Mouse (Mus musculus): Measurements from ENCODE around the gene Ube2f. TPM values are rescaled to one million over a fixed set of nuclear protein-coding genes. Genes with fewer than 3 reads are reported as not detected.

Gene Ube2f
- polyA plus RNA-seq, 1 experiment from 2014 or later: 60.2 TPM

Other genes with a start within 250 kb of the Ube2f start
- gene Rbm44, start 105.2 kb upstream of the Ube2f start, polyA plus RNA-seq (2014; fragmentation: Nextera tagmentation; extraction: Ambion mirVana): 0.06 and 0.39 TPM in 2 replicates
- gene Ramp1, start 70.5 kb upstream of the Ube2f start, polyA plus RNA-seq (2014; fragmentation: Nextera tagmentation; extraction: Ambion mirVana): 8.3 and 15.8 TPM in 2 replicates
- 8.4 and 11.6 TPM in 2 replicates for gene Scly, start 48.0 kb downstream of the Ube2f start, polyA plus RNA-seq (2014; fragmentation: Nextera tagmentation; extraction: Ambion mirVana)
- gene Espnl, start 71.8 kb downstream of the Ube2f start, polyA plus RNA-seq (2014; fragmentation: Nextera tagmentation; extraction: Ambion mirVana): 0.10 and 0.11 TPM in 2 replicates
- 0.17 TPM in 1 of 2 replicates, not detected in the other for gene Klhl30, start 100.7 kb downstream of the Ube2f start, polyA plus RNA-seq (2014; fragmentation: Nextera tagmentation; extraction: Ambion mirVana)
- gene Erfe, start 116.1 kb downstream of the Ube2f start, polyA plus RNA-seq (2014; fragmentation: Nextera tagmentation; extraction: Ambion mirVana): 0.17 TPM in 1 of 2 replicates, not detected in the other
- gene Ilkap, start 148.5 kb downstream of the Ube2f start, polyA plus RNA-seq (2014; fragmentation: Nextera tagmentation; extraction: Ambion mirVana): 145 and 150 TPM in 2 replicates
- gene Hes6, start 163.7 kb downstream of the Ube2f start, polyA plus RNA-seq (2014; fragmentation: Nextera tagmentation; extraction: Ambion mirVana): 100 and 101 TPM in 2 replicates
- 3.7 and 7.5 TPM in 2 replicates for gene Per2, start 209.0 kb downstream of the Ube2f start, polyA plus RNA-seq (2014; fragmentation: Nextera tagmentation; extraction: Ambion mirVana)
- 7.7 and 8.7 TPM in 2 replicates for gene Traf3ip1, start 244.3 kb downstream of the Ube2f start, polyA plus RNA-seq (2014; fragmentation: Nextera tagmentation; extraction: Ambion mirVana)

Measured in neural tube, embryonic 14.5 days (tissue).